Mouse (Mus musculus): Measurements from ENCODE around the gene Gm21883. TPM values are rescaled to one million over a fixed set of nuclear protein-coding genes. Genes with fewer than 3 reads are reported as not detected.
"Not testable (repeated sequence)": the region's sequence is repeated elsewhere in the genome, so short reads cannot be mapped to it uniquely, and the experiment has no call there.

The Gm21883 gene
- not detected in 2 replicates for polyA plus RNA-seq (2015; fragmentation: Nextera tagmentation; extraction: Ambion mirVana)

DNA sequence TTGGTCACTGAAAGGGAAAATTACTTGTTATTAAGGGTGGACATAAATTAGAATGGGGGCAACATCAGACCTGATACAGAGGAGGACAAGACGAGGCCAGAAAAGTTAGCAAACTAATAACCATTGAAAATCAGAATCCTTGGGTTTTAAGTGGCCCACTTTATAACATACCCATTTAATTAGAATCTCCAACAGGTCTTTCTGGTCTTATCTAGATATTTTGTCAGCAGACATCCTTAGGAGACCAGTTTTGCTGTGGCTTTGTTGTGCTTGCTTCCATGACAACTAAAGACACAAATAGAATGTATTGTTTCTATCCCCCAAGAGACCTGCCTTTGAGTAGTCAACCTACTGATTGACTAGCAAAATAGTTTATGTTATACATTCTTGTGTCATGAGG, at the start of gene Gm21883:
TSS of gene Gm21883 (minus strand) at position 101 of the 400 bp plus-strand sequence.
- H3K9ac ChIP-seq; H3K4me3 ChIP-seq (replicated peaks); H3K4me1 ChIP-seq; H3K36me3 ChIP-seq; H3K27ac ChIP-seq; H3K27me3 ChIP-seq; ATAC-seq (replicated peaks; ENCODE audit: low FRiP score); H3K4me2 ChIP-seq; H3K9me3 ChIP-seq (replicated peaks): not testable (repeated sequence)
- WGBS = no CpG with 5 or more reads among the region's 1 CpGs

- H3K27me3 ChIP-seq; H3K27ac ChIP-seq; H3K36me3 ChIP-seq; H3K9me3 ChIP-seq (replicated peaks); H3K4me2 ChIP-seq; ATAC-seq (replicated peaks; ENCODE audit: low FRiP score); H3K4me1 ChIP-seq; H3K9ac ChIP-seq; H3K4me3 ChIP-seq (replicated peaks): not testable (repeated sequence)
- 81% methylated on average over 2 of the region's 2 CpGs for WGBS
Observed at GRCm38 (mm10) chrX:31618820-31619219, 44.7 kb upstream of the Gm21883 start, which contains the start of gene Spin2e. Gene Spin2e, minus strand, starts transcription at chrX:31618920.

Other genes with a start within 250 kb of the Gm21883 start
- not detected in 2 replicates for gene Btbd35f26, start 237.8 kb downstream of the Gm21883 start, polyA plus RNA-seq (2015; fragmentation: Nextera tagmentation; extraction: Ambion mirVana)
- gene Btbd35f19, start 190.4 kb downstream of the Gm21883 start, polyA plus RNA-seq (2015; fragmentation: Nextera tagmentation; extraction: Ambion mirVana) = not detected in 2 replicates
- not detected in 2 replicates for gene Spin2e, start 44.6 kb upstream of the Gm21883 start, polyA plus RNA-seq (2015; fragmentation: Nextera tagmentation; extraction: Ambion mirVana)
- gene Btbd35f25, start 142.9 kb upstream of the Gm21883 start, polyA plus RNA-seq (2015; fragmentation: Nextera tagmentation; extraction: Ambion mirVana) = not detected in 2 replicates